Mouse (Mus musculus): ENCODE results near the gene Nes. TPM values are rescaled to one million over a fixed set of nuclear protein-coding genes. Genes with fewer than 3 reads are reported as not detected.
A peak's percentile ranks its signal among the peaks of the same experiment; 100 is the strongest.

Gene Nes
- polyA plus RNA-seq, 1 experiment from 2014 or later = 49.5 TPM

DNA sequence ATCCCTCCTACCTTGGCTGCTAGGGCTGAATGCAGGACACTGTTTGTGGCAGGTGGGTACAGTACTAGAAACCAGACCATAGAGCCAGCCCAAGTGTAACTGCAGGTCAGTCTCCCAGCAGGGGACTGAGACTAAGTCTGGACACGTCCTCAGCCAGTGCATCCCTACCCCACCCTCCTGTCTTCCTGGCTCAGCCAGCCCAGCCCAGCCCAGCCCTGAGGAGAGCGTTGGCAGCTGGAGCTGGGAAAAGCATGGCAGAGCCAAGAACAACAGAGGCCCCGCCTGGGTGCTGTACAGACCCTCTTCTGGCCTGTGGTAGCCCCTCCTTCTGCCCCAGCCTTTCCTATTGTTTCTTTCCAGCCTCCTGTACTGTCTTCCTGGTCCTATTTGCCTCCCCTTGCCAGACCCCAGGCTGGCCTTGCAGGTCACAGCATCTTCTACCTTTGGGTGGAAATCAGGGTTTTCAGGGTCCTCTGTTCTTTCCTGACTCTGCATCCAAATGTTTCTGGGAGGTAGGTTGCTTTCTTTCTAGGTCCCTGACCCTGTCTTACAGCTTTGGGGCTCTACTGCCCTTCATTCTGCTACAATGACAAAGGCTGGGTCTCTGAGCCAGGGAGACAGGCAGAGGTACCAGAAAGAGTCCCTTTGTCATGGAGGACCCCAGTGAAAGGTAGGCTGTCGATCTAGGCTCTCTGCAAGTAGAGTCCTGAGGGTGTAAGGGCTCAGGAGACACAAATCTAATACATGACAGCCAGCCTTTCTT lies 25.9 kb upstream of the Nes start:
- peak overlapping the region; percentile 56 for H3K27ac ChIP-seq
- no peak overlapping the region for H3K4me3 ChIP-seq
- H3K4me1 ChIP-seq (replicated peaks) = peaks cover 58% of the 10 kb centered on the region
- ATAC-seq (ENCODE audit: low FRiP score) = peak; percentile 55
- H3K4me2 ChIP-seq = no peak overlapping the region
- peak overlapping the region; percentile 53; the same call in 1 of the 2 replicates for H3K9ac ChIP-seq
- H3K9me3 ChIP-seq = no peaks in the 10 kb centered on the region
- no peaks in the 10 kb centered on the region for H3K27me3 ChIP-seq
- H3K36me3 ChIP-seq = peaks cover 35% of the 10 kb centered on the region
- 9% methylated on average over 4 of the region's 4 CpGs for WGBS

DNA sequence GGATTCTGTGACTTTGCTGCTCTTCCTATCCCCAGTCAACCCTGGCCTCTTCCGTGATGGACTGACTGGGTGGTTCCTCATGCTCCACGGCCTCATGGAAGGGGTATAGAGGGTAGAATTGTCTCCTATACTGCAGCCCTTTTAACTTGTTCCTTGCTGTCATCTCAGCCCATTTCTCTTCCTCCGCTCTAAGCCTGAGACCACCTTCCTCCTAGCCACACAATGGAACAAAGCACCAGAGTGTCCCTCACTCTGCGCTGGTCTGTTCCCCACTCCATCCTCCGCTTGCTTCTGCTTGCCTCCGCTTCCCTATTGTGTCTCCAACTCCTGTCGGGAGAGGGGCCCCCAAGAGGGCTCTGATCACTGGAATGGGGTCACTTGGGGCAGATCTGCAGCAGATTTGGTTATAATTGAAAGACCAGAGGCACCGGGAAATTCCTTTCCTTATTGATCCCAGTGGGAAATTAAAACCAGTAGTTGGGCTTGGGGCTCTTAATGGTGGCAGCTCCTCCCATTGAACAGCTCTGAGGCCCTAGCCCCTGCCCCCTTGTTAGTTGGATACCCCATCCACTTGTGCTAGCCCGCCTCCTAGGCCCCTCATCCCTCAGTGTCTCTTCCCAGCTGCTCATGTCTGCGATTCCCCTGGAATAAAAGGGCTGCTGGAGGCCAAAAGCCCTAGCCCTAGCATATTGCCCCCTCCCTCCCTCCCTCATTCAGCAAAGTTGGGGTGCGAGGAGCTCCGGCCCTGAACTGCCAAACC lies 24.9 kb upstream of the Nes start:
- ATAC-seq (ENCODE audit: low FRiP score) = no peak
- H3K27me3 ChIP-seq = no peaks in the 10 kb centered on the region
- no peak overlapping the region for H3K4me2 ChIP-seq
- H3K36me3 ChIP-seq = peaks cover 27% of the 10 kb centered on the region
- no peaks in the 10 kb centered on the region for H3K9me3 ChIP-seq
- H3K4me1 ChIP-seq (replicated peaks) = peaks cover 64% of the 10 kb centered on the region
- peak overlapping the region; percentile 55 for H3K27ac ChIP-seq
- WGBS = 8% methylated on average over 12 of the region's 12 CpGs
- no peak overlapping the region for H3K9ac ChIP-seq
- H3K4me3 ChIP-seq = no peak overlapping the region

DNA sequence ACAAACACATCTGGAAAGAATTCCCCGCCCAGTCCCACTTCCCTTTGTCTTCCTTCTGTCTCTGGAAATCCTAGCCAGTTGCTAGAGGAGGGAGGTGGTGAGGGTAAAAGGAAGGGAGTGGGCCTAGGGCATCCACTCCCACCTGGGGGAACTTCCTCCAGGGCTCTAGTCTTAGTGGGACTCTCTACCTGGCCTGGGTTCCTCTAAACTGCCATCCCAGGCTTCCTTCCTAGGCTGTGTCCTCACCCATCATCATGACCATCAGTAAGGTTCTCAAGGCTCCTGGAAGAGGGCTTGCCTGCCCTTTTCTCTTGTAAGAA lies 24.4 kb upstream of the Nes start:
- no peaks in the 10 kb centered on the region for H3K9me3 ChIP-seq
- peaks cover 22% of the 10 kb centered on the region for H3K36me3 ChIP-seq
- H3K27me3 ChIP-seq = no peaks in the 10 kb centered on the region
- H3K4me1 ChIP-seq (replicated peaks) = peaks cover 69% of the 10 kb centered on the region
- no peak for ATAC-seq (ENCODE audit: low FRiP score)
- H3K4me2 ChIP-seq = no peak overlapping the region
- no peak overlapping the region for H3K4me3 ChIP-seq
- H3K27ac ChIP-seq = peak overlapping the region; percentile 55
- H3K9ac ChIP-seq = peak overlapping the region; percentile 35; the same call in 1 of the 2 replicates
- 36% methylated on average over 1 of the region's 1 CpGs for WGBS

DNA sequence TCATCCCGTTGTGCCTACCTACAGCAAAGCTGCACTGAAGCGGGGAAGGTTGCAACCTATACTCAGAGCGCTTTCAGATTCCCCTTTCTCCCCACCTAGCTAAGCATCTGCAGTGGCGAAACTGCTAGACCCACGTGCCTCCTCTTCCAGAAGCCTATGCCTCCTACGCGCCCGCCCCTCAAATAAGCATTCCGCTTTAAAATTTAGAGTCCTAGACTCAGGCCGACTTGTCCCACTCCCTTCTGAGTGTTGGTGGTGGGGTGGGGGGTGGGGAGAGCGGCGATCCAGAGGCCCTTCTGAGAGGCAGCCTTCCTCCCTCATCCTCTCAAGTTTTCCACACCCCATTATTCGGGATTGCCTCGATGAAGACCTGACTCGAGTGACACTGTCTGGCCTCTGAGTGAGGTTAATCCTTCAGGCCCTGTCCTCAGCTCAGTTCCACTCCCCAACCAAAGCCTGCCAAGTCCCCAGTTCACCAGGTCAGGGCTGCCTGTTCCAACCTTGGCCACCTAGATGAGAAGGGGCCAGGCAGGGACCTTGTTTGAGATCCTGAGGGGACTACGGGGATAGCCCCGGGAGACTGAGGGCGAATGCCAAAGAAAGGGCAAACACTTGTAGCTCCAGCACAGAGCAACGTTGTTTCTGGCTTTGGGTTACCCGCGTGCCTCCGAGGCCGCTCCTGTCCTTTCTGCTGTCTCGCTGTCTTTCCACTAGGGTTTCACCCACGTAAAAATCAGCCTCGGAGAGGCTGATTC lies 23.6 kb upstream of the Nes start:
- Histone ChIP-seq H3K36me3 (peaks cover 14% of the 10 kb centered on the region), H3K9me3 (no peaks in the 10 kb centered on the region), H3K27me3 (no peaks in the 10 kb centered on the region), H3K9ac (peak overlapping the region; percentile 68), H3K27ac (peak overlapping the region; percentile 55; the same call in 1 of the 2 replicates), H3K4me1 (replicated peaks) (peaks cover 76% of the 10 kb centered on the region), H3K4me3 (peak overlapping the region; percentile 36), H3K4me2 (peak overlapping the region; percentile 59)
- ATAC-seq (ENCODE audit: low FRiP score) = peak; percentile 0; the same call in 1 of the 2 replicates
- WGBS = 5% methylated on average over 26 of the region's 26 CpGs

DNA sequence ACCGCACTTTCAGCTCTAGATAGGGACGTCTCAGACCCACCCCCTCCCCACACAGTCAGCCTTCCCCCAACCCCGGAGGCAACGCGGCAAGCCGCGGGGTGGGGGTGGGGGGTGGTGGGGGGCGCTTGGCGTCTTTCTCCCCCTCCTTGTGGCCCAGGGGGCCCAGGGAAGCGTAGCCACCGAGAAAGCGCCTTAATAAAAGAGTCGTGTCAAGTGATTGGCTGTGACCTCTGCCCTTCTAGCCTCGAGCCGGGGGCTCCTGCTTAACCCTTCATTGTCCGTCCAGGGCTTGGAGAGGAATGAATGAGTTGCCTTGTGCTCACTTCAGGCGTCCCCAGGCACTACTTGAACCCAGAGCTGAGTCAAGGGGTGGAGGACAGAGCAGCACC lies 23.1 kb upstream of the Nes start:
- Histone ChIP-seq H3K36me3 (peaks cover 9% of the 10 kb centered on the region; the same call in 1 of the 2 replicates), H3K27me3 (no peaks in the 10 kb centered on the region), H3K4me3 (peak overlapping the region; percentile 36), H3K4me2 (peak overlapping the region; percentile 59), H3K9ac (peak overlapping the region; percentile 68), H3K27ac (peak overlapping the region; percentile 23; the same call in 1 of the 2 replicates), H3K9me3 (no peaks in the 10 kb centered on the region), H3K4me1 (replicated peaks) (peaks cover 82% of the 10 kb centered on the region)
- 0% methylated on average over 16 of the region's 17 CpGs for WGBS
- ATAC-seq (ENCODE audit: low FRiP score) = peak; percentile 9; the same call in 1 of the 2 replicates

DNA sequence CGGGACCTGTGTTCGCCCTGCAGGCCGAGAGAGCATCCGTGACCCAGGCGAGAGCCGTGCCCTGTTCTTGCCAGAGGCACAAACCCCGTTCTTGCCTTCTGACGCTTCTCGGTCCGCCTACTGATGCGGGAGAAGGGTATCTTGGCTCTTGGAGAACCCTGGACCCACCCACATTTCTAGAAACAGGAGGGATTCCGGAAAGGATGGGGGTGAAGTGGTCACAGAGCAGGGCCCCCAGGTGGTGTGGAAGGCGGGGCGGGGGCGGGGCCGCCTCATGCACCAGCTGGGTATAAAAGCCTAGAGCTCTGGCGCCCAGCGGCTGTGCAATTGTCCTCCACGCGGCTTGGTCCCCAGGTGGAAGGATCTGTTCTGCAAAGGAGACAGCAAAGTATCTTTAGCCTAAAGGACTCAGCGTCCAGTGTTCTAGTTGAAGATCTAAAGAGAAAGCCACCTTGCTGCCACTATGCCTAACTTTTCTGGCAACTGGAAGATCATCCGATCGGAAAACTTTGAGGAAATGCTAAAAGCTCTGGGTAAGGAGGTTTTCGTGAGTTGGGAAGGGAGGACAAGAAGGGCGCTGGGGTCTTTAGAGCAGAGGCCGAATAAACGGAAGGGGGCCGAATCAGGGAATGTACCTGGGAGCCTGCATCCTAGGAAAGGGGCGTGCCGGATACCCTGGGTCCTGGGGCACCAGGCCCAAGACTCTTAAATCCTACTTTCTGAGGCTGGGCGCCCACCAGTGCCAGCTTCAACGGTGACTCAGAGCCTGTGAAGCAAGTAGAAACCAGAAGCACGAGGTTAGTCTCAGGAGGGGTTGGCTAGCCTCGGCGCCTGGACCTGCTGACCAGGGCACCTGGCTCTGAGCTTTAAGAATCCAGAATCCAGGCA lies 22.3 kb upstream of the Nes start, which contains the start of gene Crabp2:
Gene Crabp2, plus strand, starts transcription at position 289 of the 888 bp plus-strand sequence.
- H3K9me3 ChIP-seq = no peaks in the 10 kb centered on the region
- peak within 1 kb of the TSS; percentile 71 for H3K27ac ChIP-seq
- H3K36me3 ChIP-seq = 0 out of 2 replicates have a peak, but pooled peaks cover 1% of the 10 kb centered on the region
- 0 out of 2 replicates have a peak, but pooled peaks have one; percentile 2 for ATAC-seq (ENCODE audit: low FRiP score)
- H3K4me3 ChIP-seq = peak within 1 kb of the TSS; percentile 36
- H3K4me1 ChIP-seq (replicated peaks) = peaks cover 85% of the 10 kb centered on the region
- peak within 1 kb of the TSS; percentile 68 for H3K9ac ChIP-seq
- no peaks in the 10 kb centered on the region for H3K27me3 ChIP-seq
- under 1% methylated on average over 35 of the region's 35 CpGs for WGBS
- peak within 1 kb of the TSS; percentile 59 for H3K4me2 ChIP-seq

DNA sequence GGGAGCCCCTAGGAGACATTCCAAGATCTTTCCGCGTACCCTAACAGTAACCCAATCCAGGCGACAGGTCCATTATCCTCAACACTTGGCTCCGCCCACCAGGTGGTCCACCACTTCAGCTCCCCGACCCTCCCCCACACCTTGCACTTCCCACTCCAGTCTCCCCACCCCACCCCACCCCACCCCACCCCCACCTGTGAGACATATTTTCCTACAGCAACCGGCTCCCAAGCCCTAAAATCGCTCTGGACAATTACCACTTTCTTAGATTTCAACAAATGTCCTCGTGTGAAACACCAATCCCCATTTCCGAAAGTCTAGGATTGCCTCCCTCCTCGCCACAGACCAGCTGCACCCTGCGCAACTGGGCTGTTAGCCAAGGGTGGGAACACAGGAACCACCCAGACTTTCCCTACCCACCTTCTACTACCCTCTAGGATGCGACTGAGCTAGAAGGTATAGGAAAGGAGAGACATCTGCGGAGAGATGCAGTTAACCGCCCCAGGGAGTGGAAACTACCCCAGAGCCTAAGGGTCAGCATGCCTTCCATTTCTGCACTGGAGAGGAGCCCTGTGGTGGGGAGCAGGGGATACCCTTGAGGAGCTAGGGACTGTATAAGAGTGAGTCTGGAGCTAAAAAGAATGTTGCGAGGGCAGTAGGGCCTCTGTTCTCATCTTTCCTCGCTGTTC lies 21.5 kb upstream of the Nes start:
- H3K4me1 ChIP-seq (replicated peaks) = peaks cover 84% of the 10 kb centered on the region
- H3K4me2 ChIP-seq = peak overlapping the region; percentile 59
- no peaks in the 10 kb centered on the region for H3K9me3 ChIP-seq
- peak overlapping the region; percentile 68 for H3K9ac ChIP-seq
- peak overlapping the region; percentile 71 for H3K27ac ChIP-seq
- peak overlapping the region; percentile 36 for H3K4me3 ChIP-seq
- no peak for ATAC-seq (ENCODE audit: low FRiP score)
- WGBS = 7% methylated on average over 16 of the region's 16 CpGs
- no peaks in the 10 kb centered on the region for H3K36me3 ChIP-seq
- H3K27me3 ChIP-seq = no peaks in the 10 kb centered on the region

DNA sequence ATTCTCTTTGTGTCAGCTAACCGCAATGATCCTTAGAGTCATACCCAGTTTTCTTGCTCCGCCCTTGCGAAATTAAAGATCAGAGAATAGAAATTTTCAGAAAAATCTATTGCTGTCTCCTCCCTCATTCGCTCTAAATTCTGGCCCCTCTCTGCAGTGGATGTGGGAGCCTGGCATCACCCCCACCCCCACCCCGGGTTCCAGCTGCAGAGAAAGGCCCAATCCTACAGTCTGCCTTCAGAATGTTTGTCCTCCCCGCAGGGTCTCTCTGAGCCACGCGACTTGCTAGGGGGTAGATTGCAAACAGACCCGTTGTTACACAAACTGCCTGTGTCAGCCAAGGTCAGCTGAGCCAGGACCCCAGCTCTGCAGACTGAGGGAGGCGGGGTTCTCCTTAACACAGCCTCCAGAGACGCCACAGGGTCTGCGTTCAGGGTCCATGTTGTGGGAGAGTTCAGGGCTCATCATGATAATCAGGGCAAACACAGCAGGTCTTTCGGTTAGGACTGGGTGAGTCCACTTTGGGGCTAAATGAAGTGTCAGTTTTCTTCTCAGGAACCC lies 20.8 kb upstream of the Nes start:
- Histone ChIP-seq H3K4me3 (peak overlapping the region; percentile 36), H3K27ac (peak overlapping the region; percentile 71), H3K36me3 (no peaks in the 10 kb centered on the region), H3K4me1 (replicated peaks) (peaks cover 77% of the 10 kb centered on the region), H3K9me3 (no peaks in the 10 kb centered on the region), H3K27me3 (no peaks in the 10 kb centered on the region), H3K4me2 (peak overlapping the region; percentile 59), H3K9ac (peak overlapping the region; percentile 65)
- ATAC-seq (ENCODE audit: low FRiP score) = no peak
- 6% methylated on average over 13 of the region's 13 CpGs for WGBS

DNA sequence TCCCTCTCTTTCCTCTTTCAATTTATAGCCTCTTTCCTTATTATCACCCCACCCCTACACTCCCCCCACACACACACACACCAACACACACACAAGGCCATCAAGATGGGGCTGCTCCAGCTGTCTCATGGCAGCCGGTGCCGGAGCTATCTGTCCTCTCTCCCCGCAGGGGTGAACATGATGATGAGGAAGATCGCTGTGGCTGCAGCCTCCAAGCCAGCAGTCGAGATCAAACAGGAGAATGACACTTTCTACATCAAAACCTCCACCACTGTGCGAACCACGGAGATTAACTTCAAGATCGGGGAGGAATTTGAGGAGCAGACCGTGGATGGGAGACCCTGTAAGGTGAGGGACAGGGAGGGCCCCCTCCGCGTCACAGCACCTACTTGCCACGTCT lies 18.9 kb upstream of the Nes start:
- Histone ChIP-seq H3K9ac (peak overlapping the region; percentile 60), H3K4me2 (peak overlapping the region; percentile 49), H3K27me3 (no peaks in the 10 kb centered on the region), H3K9me3 (no peaks in the 10 kb centered on the region), H3K36me3 (no peaks in the 10 kb centered on the region), H3K27ac (peak overlapping the region; percentile 72), H3K4me1 (replicated peaks) (peaks cover 58% of the 10 kb centered on the region), H3K4me3 (peak overlapping the region; percentile 24)
- no peak for ATAC-seq (ENCODE audit: low FRiP score)
- 12% methylated on average over 12 of the region's 12 CpGs for WGBS

DNA sequence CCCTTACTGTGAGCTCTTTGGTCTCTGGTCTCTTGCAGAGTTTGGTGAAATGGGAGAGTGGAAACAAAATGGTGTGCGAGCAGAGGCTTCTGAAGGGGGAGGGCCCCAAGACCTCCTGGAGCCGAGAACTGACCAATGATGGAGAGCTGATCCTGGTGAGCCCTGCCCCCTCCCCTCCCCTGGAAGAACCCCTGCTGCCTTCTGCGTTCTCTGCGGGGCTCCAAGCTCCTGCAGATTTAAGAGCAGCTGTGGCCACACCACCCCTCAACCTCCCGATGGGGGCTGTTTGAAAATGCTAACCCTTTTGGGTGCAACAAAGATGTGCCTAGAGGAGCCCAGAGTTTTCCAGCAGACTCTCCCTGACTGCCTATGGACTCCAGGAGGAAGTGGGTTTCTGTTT lies 18.4 kb upstream of the Nes start:
- WGBS = 2% methylated on average over 5 of the region's 5 CpGs
- H3K4me1 ChIP-seq (replicated peaks) = peaks cover 53% of the 10 kb centered on the region

More for the DNA sequence above, 18.4 kb upstream of the Nes start:
- peak; percentile 13; the same call in 1 of the 2 replicates for ATAC-seq (ENCODE audit: low FRiP score)
- Histone ChIP-seq H3K9ac (peak overlapping the region; percentile 60), H3K4me2 (peak overlapping the region; percentile 49), H3K36me3 (no peaks in the 10 kb centered on the region), H3K27me3 (no peaks in the 10 kb centered on the region), H3K27ac (peak overlapping the region; percentile 72), H3K4me3 (peak overlapping the region; percentile 24), H3K9me3 (no peaks in the 10 kb centered on the region)

Data from hindbrain, embryonic 13.5 days (tissue).